Mouse (Mus musculus): ENCODE measurements around the gene Mob3a. TPM values are rescaled to one million over a fixed set of nuclear protein-coding genes. Genes with fewer than 3 reads are reported as not detected.
"Not testable (repeated sequence)": the region's sequence is repeated elsewhere in the genome, so short reads cannot be mapped to it uniquely, and the experiment has no call there.

Gene Mob3a
- polyA plus RNA-seq, 1 experiment from 2014 or later, result 34.8 TPM

- H3K27ac ChIP-seq (ENCODE audit: poor library complexity, severe bottlenecking), result no peak overlapping the region
- peak overlapping the region; percentile 40 for H3K4me2 ChIP-seq
- H3K4me1 ChIP-seq (replicated peaks), result peaks cover 42% of the 10 kb centered on the region
- peak overlapping the region; percentile 7; the same call in 1 of the 2 replicates for H3K4me3 ChIP-seq
- ATAC-seq (ENCODE audit: insufficient number of reproducible peaks, low FRiP score), result no peak
- no peaks in the 10 kb centered on the region for H3K36me3 ChIP-seq
- H3K27me3 ChIP-seq (replicated peaks), result no peaks in the 10 kb centered on the region
- no peak overlapping the region for H3K9ac ChIP-seq
- 15% methylated on average over 10 of the region's 10 CpGs for WGBS
- no peaks in the 10 kb centered on the region for H3K9me3 ChIP-seq (replicated peaks)
Measured at GRCm38 (mm10) chr10:80659213-80659612, 42.6 kb downstream of the Mob3a start.

GRCm38 (mm10) chr10:80658841-80659202 is 43.0 kb downstream of the Mob3a start:
- 63% methylated on average over 4 of the region's 4 CpGs for WGBS
- H3K27me3 ChIP-seq (replicated peaks), result no peaks in the 10 kb centered on the region
- H3K9ac ChIP-seq, result no peak overlapping the region
- no peaks in the 10 kb centered on the region for H3K36me3 ChIP-seq
- no peak overlapping the region for H3K27ac ChIP-seq (ENCODE audit: poor library complexity, severe bottlenecking)
- H3K4me1 ChIP-seq (replicated peaks), result peaks cover 40% of the 10 kb centered on the region
- no peak overlapping the region for H3K4me3 ChIP-seq
- H3K9me3 ChIP-seq (replicated peaks), result no peaks in the 10 kb centered on the region
- H3K4me2 ChIP-seq, result 0 out of 2 replicates have a peak overlapping the region, but pooled peaks have one; percentile 40
- no peak for ATAC-seq (ENCODE audit: insufficient number of reproducible peaks, low FRiP score)

- no peak for ATAC-seq (ENCODE audit: insufficient number of reproducible peaks, low FRiP score)
- H3K4me1 ChIP-seq (replicated peaks), result peaks cover 40% of the 10 kb centered on the region
- no peak overlapping the region for H3K27ac ChIP-seq (ENCODE audit: poor library complexity, severe bottlenecking)
- no peak overlapping the region for H3K9ac ChIP-seq
- H3K4me2 ChIP-seq, result no peak overlapping the region
- no peaks in the 10 kb centered on the region for H3K9me3 ChIP-seq (replicated peaks)
- H3K4me3 ChIP-seq, result no peak overlapping the region
- 81% methylated on average over 14 of the region's 14 CpGs for WGBS
- H3K27me3 ChIP-seq (replicated peaks), result no peaks in the 10 kb centered on the region
- H3K36me3 ChIP-seq, result no peaks in the 10 kb centered on the region
Measured at GRCm38 (mm10) chr10:80658194-80658840, 43.5 kb downstream of the Mob3a start.

- Histone ChIP-seq H3K4me3 (peak within 1 kb of the TSS; percentile 92), H3K9ac (peak within 1 kb of the TSS; percentile 99), H3K4me1 (replicated peaks) (peaks cover 42% of the 10 kb centered on the region), H3K27ac (ENCODE audit: poor library complexity, severe bottlenecking) (peak within 1 kb of the TSS; percentile 87), H3K9me3 (replicated peaks) (no peaks in the 10 kb centered on the region), H3K36me3 (peaks cover 3% of the 10 kb centered on the region), H3K27me3 (replicated peaks) (no peaks in the 10 kb centered on the region), H3K4me2 (peak within 1 kb of the TSS; percentile 95)
- 0 out of 2 replicates have a peak, but pooled peaks have one; percentile 6 for ATAC-seq (ENCODE audit: insufficient number of reproducible peaks, low FRiP score)
- WGBS, result 26% methylated on average over 14 of the region's 15 CpGs
Measured at GRCm38 (mm10) chr10:80656863-80657623, 44.7 kb downstream of the Mob3a start, which contains the start of gene Btbd2. TSS of gene Btbd2 (minus strand) at chr10:80657071.

GRCm38 (mm10) chr10:80656130-80656862 is 45.5 kb downstream of the Mob3a start:
- WGBS, result 2% methylated on average over 72 of the region's 72 CpGs
- Histone ChIP-seq H3K27me3 (replicated peaks) (no peaks in the 10 kb centered on the region), H3K4me1 (replicated peaks) (peaks cover 41% of the 10 kb centered on the region), H3K9ac (peak overlapping the region; percentile 99), H3K4me3 (peak overlapping the region; percentile 92), H3K4me2 (peak overlapping the region; percentile 95), H3K27ac (ENCODE audit: poor library complexity, severe bottlenecking) (peak overlapping the region; percentile 87), H3K9me3 (replicated peaks) (no peaks in the 10 kb centered on the region), H3K36me3 (peaks cover 5% of the 10 kb centered on the region)
- peak; percentile 86 for ATAC-seq (ENCODE audit: insufficient number of reproducible peaks, low FRiP score)

GRCm38 (mm10) chr10:80655406-80656129 is 46.2 kb downstream of the Mob3a start:
- H3K4me3 ChIP-seq, result peak overlapping the region; percentile 92
- H3K9me3 ChIP-seq (replicated peaks), result no peaks in the 10 kb centered on the region
- no peaks in the 10 kb centered on the region for H3K27me3 ChIP-seq (replicated peaks)
- peak overlapping the region; percentile 95 for H3K4me2 ChIP-seq
- 5% methylated on average over 12 of the region's 12 CpGs for WGBS
- ATAC-seq (ENCODE audit: insufficient number of reproducible peaks, low FRiP score), result peak; percentile 29; the same call in 1 of the 2 replicates
- peaks cover 39% of the 10 kb centered on the region for H3K4me1 ChIP-seq (replicated peaks)
- H3K27ac ChIP-seq (ENCODE audit: poor library complexity, severe bottlenecking), result peak overlapping the region; percentile 69
- peaks cover 9% of the 10 kb centered on the region for H3K36me3 ChIP-seq
- H3K9ac ChIP-seq, result peak overlapping the region; percentile 99

- Histone ChIP-seq H3K4me1 (replicated peaks) (peaks cover 43% of the 10 kb centered on the region), H3K4me3 (peak overlapping the region; percentile 92; the same call in 1 of the 2 replicates), H3K9me3 (replicated peaks) (no peaks in the 10 kb centered on the region), H3K36me3 (peaks cover 13% of the 10 kb centered on the region), H3K27me3 (replicated peaks) (no peaks in the 10 kb centered on the region), H3K4me2 (peak overlapping the region; percentile 95; the same call in 1 of the 2 replicates), H3K27ac (ENCODE audit: poor library complexity, severe bottlenecking) (no peak overlapping the region), H3K9ac (peak overlapping the region; percentile 99; the same call in 1 of the 2 replicates)
- ATAC-seq (ENCODE audit: insufficient number of reproducible peaks, low FRiP score), result no peak
- 89% methylated on average over 6 of the region's 6 CpGs for WGBS
Measured at GRCm38 (mm10) chr10:80654866-80655265, 46.9 kb downstream of the Mob3a start.

GRCm38 (mm10) chr10:80653156-80653720 is 48.5 kb downstream of the Mob3a start:
- Histone ChIP-seq H3K9me3 (replicated peaks) (no peaks in the 10 kb centered on the region), H3K9ac (no peak overlapping the region), H3K4me2 (no peak overlapping the region), H3K27ac (ENCODE audit: poor library complexity, severe bottlenecking) (no peak overlapping the region), H3K36me3 (peaks cover 20% of the 10 kb centered on the region), H3K27me3 (replicated peaks) (no peaks in the 10 kb centered on the region), H3K4me1 (replicated peaks) (peaks cover 40% of the 10 kb centered on the region), H3K4me3 (no peak overlapping the region)
- WGBS, result 83% methylated on average over 6 of the region's 6 CpGs
- no peak for ATAC-seq (ENCODE audit: insufficient number of reproducible peaks, low FRiP score)

- H3K27ac ChIP-seq (ENCODE audit: poor library complexity, severe bottlenecking), result no peak overlapping the region
Measured at GRCm38 (mm10) chr10:80650392-80650791, 51.4 kb downstream of the Mob3a start.

GRCm38 (mm10) chr10:80649910-80650309 is 51.9 kb downstream of the Mob3a start:
- not testable (repeated sequence) for ATAC-seq (ENCODE audit: insufficient number of reproducible peaks, low FRiP score); H3K4me3 ChIP-seq; H3K9me3 ChIP-seq (replicated peaks); H3K27me3 ChIP-seq (replicated peaks); H3K4me2 ChIP-seq; H3K27ac ChIP-seq (ENCODE audit: poor library complexity, severe bottlenecking); H3K9ac ChIP-seq
- peaks cover 24% of the 10 kb centered on the region for H3K4me1 ChIP-seq (replicated peaks)
- peaks cover 53% of the 10 kb centered on the region for H3K36me3 ChIP-seq
- 79% methylated on average over 6 of the region's 6 CpGs for WGBS

More at GRCm38 (mm10) chr10:80650392-80650791, 51.4 kb downstream of the Mob3a start:
- H3K4me3 ChIP-seq, result no peak overlapping the region
- H3K4me2 ChIP-seq, result no peak overlapping the region
- H3K36me3 ChIP-seq, result peaks cover 48% of the 10 kb centered on the region
- no peaks in the 10 kb centered on the region for H3K9me3 ChIP-seq (replicated peaks)
- H3K9ac ChIP-seq, result no peak overlapping the region
- no peaks in the 10 kb centered on the region for H3K27me3 ChIP-seq (replicated peaks)
- WGBS, result 79% methylated on average over 10 of the region's 10 CpGs
- ATAC-seq (ENCODE audit: insufficient number of reproducible peaks, low FRiP score), result no peak
- peaks cover 29% of the 10 kb centered on the region for H3K4me1 ChIP-seq (replicated peaks)

Measured in heart, embryonic 12.5 days (tissue).